ENCODE assay signal across 11 mouse cellular contexts in genomic region chr6:117130680-117131111, GRCm38 (mm10). TPM values are rescaled to one million over a fixed set of nuclear protein-coding genes. Genes with fewer than 3 reads are reported as not detected.
DNase-seq lines count a peak whose midpoint lies in the region; ATAC-seq and TF ChIP-seq lines count a peak whose summit lies in the region.
"Had no signal": no experiment of that assay in that cellular context is flagged by ENCODE, and none has a peak within 500 bp of the region (broad histone marks: within the 10 kb centered on the region; RNA-seq: fewer than 3 reads in every experiment).

No protein-coding gene starts in this region.

- ATAC-seq in hindbrain, postnatal 0 days = no peak; the same call in 1 of the 2 replicates
- no peak; the same call in 1 of the 2 replicates for ATAC-seq in midbrain, embryonic 16.5 days

- 20% methylated on average over 15 of the region's 15 CpGs for WGBS in hindbrain, postnatal 0 days
- 33% methylated on average over 15 of the region's 15 CpGs for WGBS in midbrain, embryonic 16.5 days

- no peak overlapping the region for H3K9ac ChIP-seq in hindbrain, postnatal 0 days (replicated peaks; ENCODE audit: low read length)
- no peak overlapping the region for H3K9ac ChIP-seq in midbrain, embryonic 16.5 days (ENCODE audit: low read depth, low read length)

- peak; percentile 84 for DNase-seq in heart, adult 11 months
- no peak for DNase-seq in heart, postnatal 25 days (ENCODE audit: low spot score)
- DNase-seq in adrenal gland, postnatal 36 days = peak; percentile 15 to 16
- DNase-seq in hindbrain, postnatal 0 days (ENCODE audit: low spot score) = peak; percentile 25
- no peak for DNase-seq in left cerebral cortex, postnatal 10 days (ENCODE audit: extremely low spot score in 1 of 2, low spot score in 2 of 2)
- DNase-seq in spleen, postnatal 10 days (ENCODE audit: low spot score in 2 of 2) = no peak
- no peak for DNase-seq in urinary bladder, adult 2 months (ENCODE audit: low spot score)
- DNase-seq: cerebellum, adult 18-20 months; heart, postnatal 36 days had no signal

- peak overlapping the region; percentile 37 for H3K4me2 ChIP-seq in hindbrain, postnatal 0 days (ENCODE audit: low read depth, low read length)
- H3K4me2 ChIP-seq in midbrain, embryonic 16.5 days (ENCODE audit: low read length) = peak overlapping the region; percentile 34

- no peaks in the 10 kb centered on the region for H3K27me3 ChIP-seq in hindbrain, postnatal 0 days (ENCODE audit: insufficient read depth, low read length)
- no peaks in the 10 kb centered on the region for H3K27me3 ChIP-seq in midbrain, embryonic 16.5 days (ENCODE audit: control insufficient read depth, insufficient read depth, low read depth, low read length)

- H3K4me1 ChIP-seq in hindbrain, postnatal 0 days (ENCODE audit: insufficient read depth, low read length) = peaks cover 10% of the 10 kb centered on the region; the same call in 1 of the 2 replicates
- 0 out of 2 replicates have a peak, but pooled peaks cover 2% of the 10 kb centered on the region for H3K4me1 ChIP-seq in midbrain, embryonic 16.5 days (ENCODE audit: control insufficient read depth, insufficient read depth, low read length)

- H3K9me3 ChIP-seq in hindbrain, postnatal 0 days (ENCODE audit: low read length) = no peaks in the 10 kb centered on the region
- no peaks in the 10 kb centered on the region for H3K9me3 ChIP-seq in midbrain, embryonic 16.5 days (replicated peaks; ENCODE audit: control insufficient read depth, low read length, poor library complexity, severe bottlenecking)

- no peaks in the 10 kb centered on the region for H3K36me3 ChIP-seq in hindbrain, postnatal 0 days (ENCODE audit: insufficient read depth, low read length)
- H3K36me3 ChIP-seq in midbrain, embryonic 16.5 days (ENCODE audit: control insufficient read depth, insufficient read depth, low read length) = no peaks in the 10 kb centered on the region

- no peak for TF ChIP-seq CTCF in hindbrain, postnatal 0 days (IDR thresholded peaks at IDR 0.05; ENCODE audit: low read depth)

- H3K4me3 ChIP-seq in hindbrain, postnatal 0 days (ENCODE audit: low read length) = no peak overlapping the region
- no peak overlapping the region for H3K4me3 ChIP-seq in midbrain, embryonic 16.5 days (ENCODE audit: low read depth, low read length)

- intact Hi-C loops in heart, postnatal 25 days (cut with DNase I) = no loop called here
- intact Hi-C loops in left cerebral cortex, postnatal 10 days (cut with DNase I) = no loop called here

- H3K27ac ChIP-seq in hindbrain, postnatal 0 days = no peak overlapping the region
- H3K27ac ChIP-seq in midbrain, embryonic 16.5 days (ENCODE audit: low read length) = no peak overlapping the region

RNA-seq across cellular contexts. Expression of gene Cxcl12, which starts 37.6 kb away (rescaled TPM):
- total RNA-seq in heart, postnatal 25 days (2021) = 100 to 1,000 TPM in 1 of 2 experiments, 10 to 100 TPM in 1; 90.4 to 120 TPM
- 10 to 100 TPM; 44.6 to 48.6 TPM for total RNA-seq in adrenal gland, postnatal 36 days (2021)
- 39.2 and 40.3 TPM in 2 replicates for total RNA-seq in hindbrain, postnatal 0 days (2014; rRNA removed)
- 90.9 and 92.2 TPM in 2 replicates for polyA plus RNA-seq in hindbrain, postnatal 0 days (2015; fragmentation: Nextera tagmentation; extraction: Ambion mirVana)
- 51.5 and 52.0 TPM in 2 replicates for polyA plus RNA-seq in midbrain, embryonic 16.5 days (2015; fragmentation: Nextera tagmentation; extraction: Ambion mirVana)
- 10 to 100 TPM; 36.3 to 43.9 TPM for total RNA-seq in left cerebral cortex, postnatal 10 days (2021)
- 250 and 339 TPM in 2 replicates for polyA plus RNA-seq in urinary bladder, adult 2 months (2012; rRNA removed)
- total RNA-seq: monocyte, adult 5-6 weeks had no signal

Comparison
In these comparisons a context has a peak if more than half of its experiments do, and no peak if none do; other contexts are left out.
1. DNase-seq: peak in heart, adult 11 months (single experiment), adrenal gland, postnatal 36 days (2 of 2) and hindbrain, postnatal 0 days (single experiment); none in heart, postnatal 25 days (single experiment), left cerebral cortex, postnatal 10 days (0 of 2), spleen, postnatal 10 days (0 of 2) and urinary bladder, adult 2 months (single experiment).